Mouse (Mus musculus) forebrain, embryonic 13.5 days (tissue): ENCODE measurements around the gene Mogs. TPM values are rescaled to one million over a fixed set of nuclear protein-coding genes. Genes with fewer than 3 reads are reported as not detected.

Source experiments
- ATAC-seq: fragments of 200-750 bp; cut with Nextera tagmentation; 2 replicates; pipeline ENCODE4 v1.8.0; 2017
- H3K27ac ChIP-seq: fragments of 300-500 bp; sonication (generic); 2 replicates; pipeline ENCODE4 v1.5.1; 2015; ENCODE audit warnings: inconsistent platforms, mild to moderate bottlenecking, moderate library complexity
- H3K27me3 ChIP-seq: fragments of 300-500 bp; sonication (generic); 2 replicates; pipeline ENCODE4 v1.6.1; 2015; ENCODE audit warnings: mild to moderate bottlenecking, inconsistent platforms
- H3K36me3 ChIP-seq: fragments of 300-500 bp; sonication (generic); 2 replicates; pipeline ENCODE4 v1.6.1; 2015; ENCODE audit warnings: mild to moderate bottlenecking, inconsistent platforms; ENCODE audit not compliant: poor library complexity, severe bottlenecking
- H3K4me1 ChIP-seq: fragments of 300-500 bp; sonication (generic); 2 replicates; pipeline ENCODE4 v1.6.1; 2015; ENCODE audit warnings: inconsistent platforms
- H3K4me2 ChIP-seq: fragments of 300-500 bp; sonication (generic); 2 replicates; pipeline ENCODE4 v1.6.1; 2015; ENCODE audit warnings: inconsistent platforms, mild to moderate bottlenecking, moderate library complexity
- H3K4me3 ChIP-seq: fragments of 300-500 bp; sonication (generic); 2 replicates; pipeline ENCODE4 v1.5.1; 2015; ENCODE audit warnings: mild to moderate bottlenecking, inconsistent platforms
- H3K9ac ChIP-seq: fragments of 300-500 bp; sonication (generic); 2 replicates; pipeline ENCODE4 v1.6.1; 2015; ENCODE audit warnings: mild to moderate bottlenecking, inconsistent platforms
- H3K9me3 ChIP-seq: fragments of 300-500 bp; sonication (generic); replicated peaks from 2 replicates; pipeline ENCODE4 v1.6.1; 2016; ENCODE audit warnings: inconsistent platforms
- WGBS: fragments of 180-500 bp; shearing (Covaris S2); methylation state at CpG from one replicate; pipeline ENCODE4 v1.1.7; 2015; 5-methylcytosine and 5-hydroxymethylcytosine counted together
- polyA plus RNA-seq: library from polyadenylated mRNA; unstranded; fragments of >200 nt; fragmentation: Nextera tagmentation; extraction: Ambion mirVana; gene quantifications from 2 replicates; pipeline ENCODE4 v1.2.1, GENCODE M21; 2015

Gene Mogs
- polyA plus RNA-seq, 1 experiment from 2014 or later = 19.2 TPM

DNA sequence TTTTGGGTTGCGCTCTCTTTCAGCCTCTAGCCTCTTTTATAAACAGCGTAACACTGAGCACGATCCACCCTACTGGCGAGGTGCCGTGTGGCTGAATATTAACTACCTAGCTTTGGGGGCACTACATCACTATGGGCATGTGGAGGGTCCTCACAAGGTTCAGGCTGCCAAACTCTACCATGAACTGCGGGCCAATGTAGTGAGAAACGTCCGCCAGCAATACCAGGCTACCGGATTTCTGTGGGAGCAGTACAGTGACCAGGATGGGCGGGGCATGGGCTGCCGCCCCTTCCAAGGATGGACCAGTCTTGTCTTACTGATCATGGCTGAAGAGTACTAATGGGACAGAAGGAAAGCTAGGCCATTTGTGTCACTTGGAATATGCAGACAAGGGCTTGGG is 3.1 kb downstream of the Mogs start:
- no peaks in the 10 kb centered on the region for H3K9me3 ChIP-seq
- H3K4me1 ChIP-seq = peaks cover 72% of the 10 kb centered on the region
- H3K36me3 ChIP-seq = peaks cover 32% of the 10 kb centered on the region
- H3K27ac ChIP-seq = peak overlapping the region; percentile 35; the same call in 1 of the 2 replicates
- no peak overlapping the region for H3K4me3 ChIP-seq
- no peak for ATAC-seq
- no peaks in the 10 kb centered on the region for H3K27me3 ChIP-seq
- H3K9ac ChIP-seq = no peak overlapping the region
- WGBS = 85% methylated on average over 11 of the region's 11 CpGs
- H3K4me2 ChIP-seq = no peak overlapping the region

GRCm38 (mm10) chr6:83118825-83119733 is 3.8 kb downstream of the Mogs start:
- Histone ChIP-seq H3K4me1 (peaks cover 80% of the 10 kb centered on the region), H3K9ac (peak overlapping the region; percentile 95; the same call in 1 of the 2 replicates), H3K4me3 (peak overlapping the region; percentile 79), H3K4me2 (peak overlapping the region; percentile 96), H3K27me3 (no peaks in the 10 kb centered on the region), H3K36me3 (peaks cover 32% of the 10 kb centered on the region), H3K27ac (peak overlapping the region; percentile 25; the same call in 1 of the 2 replicates), H3K9me3 (no peaks in the 10 kb centered on the region)
- WGBS = 84% methylated on average over 14 of the region's 14 CpGs
- ATAC-seq = no peak

- WGBS = 79% methylated on average over 7 of the region's 7 CpGs
- Histone ChIP-seq H3K27me3 (no peaks in the 10 kb centered on the region), H3K27ac (no peak overlapping the region; the same call in 1 of the 2 replicates), H3K9ac (peak overlapping the region; percentile 95), H3K4me2 (peak overlapping the region; percentile 96), H3K36me3 (peaks cover 32% of the 10 kb centered on the region), H3K9me3 (no peaks in the 10 kb centered on the region), H3K4me3 (peak overlapping the region; percentile 79), H3K4me1 (peaks cover 81% of the 10 kb centered on the region)
- no peak for ATAC-seq
Measured at GRCm38 (mm10) chr6:83119734-83120051, 4.4 kb downstream of the Mogs start.

DNA sequence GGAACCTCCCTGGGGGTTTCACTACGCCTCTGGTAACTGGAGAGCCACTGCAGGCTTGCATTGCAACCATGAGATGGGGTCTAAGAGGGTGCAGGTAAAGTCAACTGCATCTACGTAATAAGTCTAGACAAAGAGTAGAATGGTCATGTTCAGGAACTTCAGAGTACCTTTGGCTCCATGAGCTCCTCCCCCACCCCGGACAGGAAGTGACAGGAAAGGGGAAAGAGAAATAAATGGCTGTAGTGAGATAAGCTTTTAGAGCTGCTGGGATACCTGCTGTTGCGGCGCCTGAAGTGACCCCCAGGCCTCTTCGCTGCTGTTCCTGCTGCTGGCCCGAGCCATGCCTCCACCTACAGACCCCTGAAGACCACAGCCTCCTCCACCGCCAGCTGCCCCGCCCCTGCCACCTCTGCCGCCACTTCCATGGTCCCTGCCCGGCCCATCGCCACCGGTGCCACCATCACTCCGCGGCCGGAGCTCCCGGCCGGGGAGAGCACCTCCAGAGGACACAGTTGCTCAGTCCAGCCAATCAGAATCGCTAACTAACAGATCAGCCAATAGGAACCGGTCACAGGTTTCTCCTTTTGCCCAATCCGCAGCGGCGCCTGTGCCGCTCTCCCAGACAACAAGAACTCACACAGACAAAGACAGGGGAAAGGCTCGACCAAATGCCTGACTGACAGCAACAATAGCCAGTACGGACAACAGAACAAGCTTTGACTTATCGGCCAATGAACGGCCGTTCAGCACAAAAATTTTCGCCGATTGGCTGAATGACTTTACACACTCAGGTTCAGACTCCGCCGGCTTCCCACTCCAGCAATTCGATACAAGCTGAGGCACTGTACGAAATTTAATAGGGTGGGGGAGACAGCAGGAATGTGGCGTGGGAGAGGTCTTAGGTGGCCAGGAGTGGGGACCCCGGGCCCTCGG is 5.9 kb downstream of the Mogs start, which contains the start of gene Wbp1:
Wbp1 (minus strand) TSS at position 630 of the 933 bp plus-strand sequence.
- no peaks in the 10 kb centered on the region for H3K9me3 ChIP-seq
- peaks cover 32% of the 10 kb centered on the region for H3K36me3 ChIP-seq
- peak within 1 kb of the TSS; percentile 99 for H3K27ac ChIP-seq
- peak within 1 kb of the TSS; percentile 96 for H3K4me2 ChIP-seq
- WGBS = under 1% methylated on average over 38 of the region's 38 CpGs
- peaks cover 76% of the 10 kb centered on the region for H3K4me1 ChIP-seq
- peak within 1 kb of the TSS; percentile 79 for H3K4me3 ChIP-seq
- ATAC-seq = peak; percentile 95
- no peaks in the 10 kb centered on the region for H3K27me3 ChIP-seq
- H3K9ac ChIP-seq = peak within 1 kb of the TSS; percentile 96

DNA sequence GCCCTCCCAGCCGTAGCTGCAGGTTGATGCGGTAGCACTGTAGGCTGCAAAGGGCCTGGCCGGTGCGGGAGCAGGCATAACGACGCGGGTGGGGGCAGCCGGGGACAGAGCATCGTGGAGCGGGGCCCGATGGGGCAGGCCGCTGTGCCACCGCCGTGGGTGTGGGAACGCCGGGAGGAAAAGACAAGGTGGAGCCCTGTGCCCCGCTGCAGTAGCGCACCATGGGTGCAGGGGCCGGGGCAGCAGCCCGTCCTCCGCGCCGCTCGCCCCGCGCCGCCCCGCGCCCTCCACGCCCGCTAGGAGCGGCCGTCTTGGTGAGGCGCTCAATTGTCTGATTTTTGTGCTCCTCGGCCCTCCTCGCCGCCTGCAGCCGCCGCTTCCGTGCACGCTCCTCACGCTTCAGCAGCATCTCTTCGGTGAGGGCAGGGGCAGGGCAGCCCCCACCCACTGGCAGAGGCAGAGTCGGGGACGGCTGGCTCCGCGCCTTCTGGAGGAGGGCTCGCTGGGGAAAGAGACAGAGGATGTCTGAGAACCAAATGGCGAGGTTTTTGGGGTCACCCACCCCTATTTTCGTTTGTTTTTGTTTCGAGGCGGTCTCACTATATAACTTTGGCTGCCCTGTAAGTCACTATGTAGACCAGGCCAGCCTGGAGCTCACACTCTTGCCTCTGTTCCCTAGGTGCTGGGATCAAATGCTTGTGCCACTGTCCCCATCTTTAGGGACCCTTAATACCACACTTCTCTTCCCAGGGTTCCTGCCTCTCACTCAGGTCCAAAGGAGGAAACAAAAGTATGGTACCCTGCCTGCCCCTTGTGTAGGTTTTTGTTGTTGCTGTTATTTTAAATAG is 6.8 kb downstream of the Mogs start:
- Histone ChIP-seq H3K4me1 (peaks cover 67% of the 10 kb centered on the region), H3K4me2 (peak overlapping the region; percentile 96), H3K36me3 (peaks cover 27% of the 10 kb centered on the region), H3K4me3 (peak overlapping the region; percentile 79), H3K27me3 (no peaks in the 10 kb centered on the region), H3K9ac (peak overlapping the region; percentile 96), H3K9me3 (no peaks in the 10 kb centered on the region), H3K27ac (peak overlapping the region; percentile 99)
- 1% methylated on average over 51 of the region's 52 CpGs for WGBS
- ATAC-seq = peak; percentile 11

DNA sequence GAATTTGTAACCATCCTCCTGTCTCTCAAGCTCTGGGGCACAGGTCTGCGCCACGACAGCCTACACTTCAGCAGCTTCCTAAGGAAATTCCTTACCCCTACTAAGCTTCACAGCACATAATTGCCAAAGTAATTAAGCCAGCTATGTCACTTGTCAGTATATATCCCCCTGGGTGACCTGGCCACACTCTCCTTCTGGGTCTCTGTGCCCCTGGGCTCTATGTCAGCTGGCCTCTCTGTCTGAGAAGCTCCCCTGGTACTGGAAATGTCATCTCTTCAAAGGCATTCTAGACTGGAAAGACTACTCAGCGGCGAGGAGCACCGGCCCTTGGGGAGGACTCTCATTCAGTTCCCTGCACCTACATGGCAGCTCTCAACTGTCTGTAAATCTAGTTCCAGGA is 7.7 kb downstream of the Mogs start:
- Histone ChIP-seq H3K36me3 (peaks cover 19% of the 10 kb centered on the region), H3K27me3 (no peaks in the 10 kb centered on the region), H3K4me3 (no peak overlapping the region), H3K4me1 (peaks cover 60% of the 10 kb centered on the region), H3K27ac (peak overlapping the region; percentile 99; the same call in 1 of the 2 replicates), H3K4me2 (peak overlapping the region; percentile 96), H3K9ac (peak overlapping the region; percentile 96), H3K9me3 (no peaks in the 10 kb centered on the region)
- ATAC-seq = no peak
- WGBS = 83% methylated on average over 5 of the region's 5 CpGs

DNA sequence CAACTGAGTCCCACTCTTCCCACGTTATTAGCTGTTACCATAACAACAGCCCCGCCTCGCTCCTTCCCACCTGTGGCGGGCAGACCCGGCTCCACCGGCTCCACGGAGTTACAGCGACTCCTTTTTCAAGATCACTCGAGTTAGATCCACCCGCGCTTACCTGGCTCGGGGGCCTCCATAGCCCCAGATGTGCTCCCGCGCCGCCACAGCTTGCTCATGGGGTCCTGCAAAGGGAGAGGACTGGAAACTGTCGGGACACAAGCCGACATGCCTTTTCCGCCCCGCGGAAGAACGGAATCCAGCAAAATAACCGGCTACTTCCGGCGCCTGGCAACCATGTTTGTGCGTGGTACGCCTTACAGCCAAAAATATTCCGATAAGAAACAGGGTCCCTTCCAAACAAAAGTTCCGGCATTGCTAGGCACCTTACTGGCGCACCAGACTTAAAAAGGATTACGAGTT is 9.6 kb downstream of the Mogs start:
- Histone ChIP-seq H3K9ac (peak overlapping the region; percentile 77), H3K36me3 (no peaks in the 10 kb centered on the region), H3K27me3 (no peaks in the 10 kb centered on the region), H3K27ac (peak overlapping the region; percentile 40), H3K4me2 (peak overlapping the region; percentile 91), H3K9me3 (no peaks in the 10 kb centered on the region), H3K4me3 (peak overlapping the region; percentile 72), H3K4me1 (peaks cover 42% of the 10 kb centered on the region)
- ATAC-seq = peak; percentile 12
- under 1% methylated on average over 30 of the region's 30 CpGs for WGBS

DNA sequence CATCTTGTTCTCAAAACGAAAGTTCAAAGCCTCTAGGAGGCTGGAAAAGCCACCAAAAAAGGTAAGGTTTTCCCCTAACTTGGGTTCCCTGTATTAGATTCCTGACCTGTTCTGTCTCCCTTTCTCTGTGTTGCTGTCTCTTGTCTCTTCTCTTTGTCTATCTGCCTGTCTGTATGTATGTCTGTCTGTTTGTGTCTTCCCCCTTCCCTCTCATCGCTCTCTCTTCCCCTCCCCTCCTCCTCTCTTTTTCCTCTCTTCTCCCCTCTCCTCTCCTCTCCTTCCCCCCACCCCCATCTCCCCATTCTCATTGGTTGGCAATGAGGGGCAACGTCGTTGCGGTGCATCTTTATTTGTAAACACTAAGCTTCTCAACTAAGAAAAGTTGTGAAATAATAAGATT is 10.0 kb downstream of the Mogs start, which contains the start of gene Ino80b:
Ino80b (minus strand) TSS at position 101 of the 400 bp plus-strand sequence.
- no peak for ATAC-seq
- H3K27ac ChIP-seq = peak within 1 kb of the TSS; percentile 40
- H3K36me3 ChIP-seq = no peaks in the 10 kb centered on the region
- WGBS = 15% methylated on average over 5 of the region's 5 CpGs
- peaks cover 38% of the 10 kb centered on the region for H3K4me1 ChIP-seq
- H3K4me2 ChIP-seq = peak within 1 kb of the TSS; percentile 91
- no peaks in the 10 kb centered on the region for H3K9me3 ChIP-seq
- no peaks in the 10 kb centered on the region for H3K27me3 ChIP-seq
- H3K9ac ChIP-seq = peak within 1 kb of the TSS; percentile 77
- peak within 1 kb of the TSS; percentile 72 for H3K4me3 ChIP-seq

DNA sequence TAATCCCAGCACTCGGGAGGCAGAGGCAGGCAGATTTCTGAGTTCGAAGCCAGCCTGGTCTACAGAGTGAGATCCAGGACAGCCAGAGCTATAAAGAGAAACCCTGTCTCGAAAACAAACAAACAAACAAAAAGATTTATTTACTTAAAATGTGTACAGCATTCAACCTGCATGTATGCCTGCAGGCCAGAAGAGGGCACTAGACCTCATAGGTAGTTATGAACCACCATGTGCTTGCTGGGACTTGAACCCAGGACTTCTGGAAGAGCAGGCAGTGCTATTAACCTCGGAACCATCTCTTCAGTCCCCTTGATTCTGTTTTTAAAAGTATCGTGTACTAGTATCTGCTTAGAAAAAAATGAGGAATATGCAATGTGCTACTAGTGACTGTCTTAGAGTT is 12.1 kb downstream of the Mogs start:
- H3K9ac ChIP-seq = no peak overlapping the region
- no peak overlapping the region for H3K4me3 ChIP-seq
- no peak for ATAC-seq
- H3K27me3 ChIP-seq = no peaks in the 10 kb centered on the region
- H3K27ac ChIP-seq = no peak overlapping the region
- peaks cover 26% of the 10 kb centered on the region for H3K4me1 ChIP-seq
- WGBS = 96% methylated on average over 5 of the region's 5 CpGs
- no peak overlapping the region for H3K4me2 ChIP-seq
- H3K9me3 ChIP-seq = no peaks in the 10 kb centered on the region
- H3K36me3 ChIP-seq = no peaks in the 10 kb centered on the region

DNA sequence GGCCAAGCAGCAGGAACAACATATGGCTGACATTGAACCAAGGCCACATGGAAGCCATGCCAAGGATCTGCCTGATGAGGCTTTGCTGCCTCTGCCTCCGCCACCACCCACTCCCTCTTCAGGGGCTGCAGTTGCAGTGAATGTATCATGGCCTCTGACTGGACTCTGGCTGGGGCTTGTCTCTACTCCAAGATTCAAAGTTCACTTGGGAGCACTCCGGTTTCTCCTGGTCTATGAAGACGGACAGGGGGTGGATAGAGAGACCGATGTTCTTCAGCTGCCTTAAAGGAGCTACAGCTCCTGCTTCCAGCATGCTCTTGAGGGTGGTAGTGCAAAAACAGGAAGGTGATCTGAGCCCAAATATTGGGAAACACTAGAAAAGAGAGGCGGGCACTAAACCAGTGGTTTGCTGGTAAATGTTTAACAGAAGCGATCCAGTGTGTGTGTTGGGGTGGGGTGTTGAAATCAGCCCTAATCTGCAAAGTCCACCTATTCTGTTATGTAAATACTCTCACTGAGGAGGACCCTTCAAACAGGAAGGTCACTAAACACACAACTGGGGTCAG is 16.3 kb downstream of the Mogs start:
- no peak overlapping the region for H3K4me2 ChIP-seq
- no peaks in the 10 kb centered on the region for H3K9me3 ChIP-seq
- 84% methylated on average over 6 of the region's 6 CpGs for WGBS
- H3K9ac ChIP-seq = no peak overlapping the region
- no peak for ATAC-seq
- peaks cover 11% of the 10 kb centered on the region for H3K4me1 ChIP-seq
- H3K36me3 ChIP-seq = no peaks in the 10 kb centered on the region
- no peak overlapping the region for H3K27ac ChIP-seq
- H3K4me3 ChIP-seq = no peak overlapping the region
- peaks cover 23% of the 10 kb centered on the region for H3K27me3 ChIP-seq
